8 mouse cellular contexts compared by ENCODE assay signal in the genomic region with DNA sequence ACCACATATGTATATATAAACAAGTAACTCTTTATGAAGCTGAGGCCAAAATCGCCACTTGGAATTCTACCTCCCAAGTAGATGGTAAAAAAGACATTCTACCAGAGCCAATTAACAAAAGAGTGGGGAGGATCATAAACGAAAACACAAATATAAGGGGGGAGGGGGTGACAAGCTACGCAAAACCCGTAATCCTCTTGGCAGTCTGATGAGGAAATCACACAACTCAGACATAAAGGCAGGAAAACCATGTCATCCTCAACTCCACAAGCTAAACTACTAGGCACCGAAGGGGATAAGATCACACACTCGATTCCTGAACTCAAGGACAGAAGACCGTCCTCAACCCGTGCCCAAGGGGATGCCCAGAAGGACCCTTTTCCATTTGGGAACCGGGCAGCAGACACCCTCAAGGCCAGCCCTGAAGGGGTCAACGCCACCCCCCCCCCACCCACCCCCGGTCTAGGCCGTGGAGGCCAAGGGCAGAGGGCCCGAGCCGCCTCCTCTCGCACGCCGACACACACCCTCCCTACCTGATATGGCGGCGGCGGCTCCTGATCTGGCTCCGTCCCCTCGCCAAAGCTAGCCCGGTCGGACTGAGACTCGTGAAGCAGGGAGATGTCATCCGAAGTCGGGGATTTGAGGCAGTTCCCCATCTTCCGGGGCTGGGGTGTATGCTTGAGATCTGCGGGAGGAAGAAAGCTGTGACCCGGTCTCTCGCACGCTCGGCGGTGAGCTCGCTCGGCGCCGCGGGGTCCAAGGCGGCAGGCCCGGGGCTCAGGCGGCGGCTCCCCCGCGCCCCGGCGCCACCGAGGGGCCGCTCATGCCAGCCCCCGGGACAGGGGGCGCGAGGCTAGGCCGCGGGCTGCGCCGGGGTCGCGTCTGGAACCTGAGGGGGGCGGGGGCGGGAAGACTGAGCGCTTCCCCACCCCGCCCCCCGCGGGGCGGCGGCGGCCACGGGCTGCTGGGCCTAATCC. TPM values are rescaled to one million over a fixed set of nuclear protein-coding genes. Genes with fewer than 3 reads are reported as not detected.
DNase-seq lines count a peak whose midpoint lies in the region; ATAC-seq and TF ChIP-seq lines count a peak whose summit lies in the region.

No protein-coding gene starts in this region.

- peak overlapping the region; percentile 80 for H3K4me3 ChIP-seq in embryonic fibroblast, embryonic 13.5 days (ENCODE audit: insufficient read depth, low read length)
- peak overlapping the region; percentile 100 for H3K4me3 ChIP-seq in heart, embryonic 12.5 days
- H3K4me3 ChIP-seq in kidney, embryonic 16.5 days (ENCODE audit: low read length), result peak overlapping the region; percentile 96
- peak overlapping the region; percentile 91 for H3K4me3 ChIP-seq in liver, embryonic 14.5 days (ENCODE audit: insufficient read depth in 1 of 2, low read depth in 2 of 2, low read length in 2 of 2)
- H3K4me3 ChIP-seq in neural tube, embryonic 11.5 days (ENCODE audit: low read depth, low read length), result peak overlapping the region; percentile 64

- TF ChIP-seq POLR2A in embryonic fibroblast, embryonic 13.5 days (IDR thresholded peaks at IDR 0.05; ENCODE audit: low read depth, low read length), result peak; percentile 35; the same call in 1 of the 2 replicates

- H3K36me3 ChIP-seq in heart, embryonic 12.5 days, result peaks cover 10% of the 10 kb centered on the region
- 0 out of 2 replicates have a peak, but pooled peaks cover 5% of the 10 kb centered on the region for H3K36me3 ChIP-seq in kidney, embryonic 16.5 days (ENCODE audit: insufficient read depth, low read length)
- peaks cover 9% of the 10 kb centered on the region for H3K36me3 ChIP-seq in liver, embryonic 14.5 days (replicated peaks; ENCODE audit: control insufficient read depth, insufficient read depth, low read depth)
- H3K36me3 ChIP-seq in neural tube, embryonic 11.5 days (ENCODE audit: control insufficient read depth, insufficient read depth, low read length), result no peaks in the 10 kb centered on the region

- no peaks in the 10 kb centered on the region for H3K27me3 ChIP-seq in heart, embryonic 12.5 days (replicated peaks)
- no peaks in the 10 kb centered on the region for H3K27me3 ChIP-seq in kidney, embryonic 16.5 days (ENCODE audit: insufficient read depth, low read length)
- H3K27me3 ChIP-seq in liver, embryonic 14.5 days (ENCODE audit: control insufficient read depth, insufficient read depth, low read length), result no peaks in the 10 kb centered on the region
- no peaks in the 10 kb centered on the region for H3K27me3 ChIP-seq in neural tube, embryonic 11.5 days (ENCODE audit: control insufficient read depth, insufficient read depth, low read length)

- peak overlapping the region; percentile 55 for H3K27ac ChIP-seq in embryonic fibroblast, embryonic 13.5 days (ENCODE audit: insufficient read depth, low read length)
- peak overlapping the region; percentile 99 for H3K27ac ChIP-seq in heart, embryonic 12.5 days (ENCODE audit: poor library complexity, severe bottlenecking)
- peak overlapping the region; percentile 96 for H3K27ac ChIP-seq in kidney, embryonic 16.5 days (ENCODE audit: low read length)
- peak overlapping the region; percentile 79 for H3K27ac ChIP-seq in liver, embryonic 14.5 days
- peak overlapping the region; percentile 95 for H3K27ac ChIP-seq in neural tube, embryonic 11.5 days (ENCODE audit: low read depth, low read length)

- peak; percentile 45 for DNase-seq in CD4-positive helper T cell, adult 2 months (ENCODE audit: low read depth, low spot score)
- DNase-seq in adrenal gland, postnatal 4 days (ENCODE audit: low spot score in 2 of 2), result peak; percentile 31
- no peak for DNase-seq in liver, embryonic 14.5 days (ENCODE audit: low read depth in 3 of 3, low spot score in 3 of 3)
- peak; percentile 65 for DNase-seq in neural tube, embryonic 11.5 days (ENCODE audit: low spot score)
- peak; percentile 77 for DNase-seq in testis, postnatal 14 days (ENCODE audit: low spot score)

- TF ChIP-seq EP300 in liver, embryonic 14.5 days (IDR thresholded peaks at IDR 0.05; ENCODE audit: low read depth), result no peak

- H3K4me1 ChIP-seq in embryonic fibroblast, embryonic 13.5 days (ENCODE audit: control insufficient read depth, insufficient read depth, low read length), result no peaks in the 10 kb centered on the region; the same call in none of the 2 replicates
- peaks cover 13% of the 10 kb centered on the region for H3K4me1 ChIP-seq in heart, embryonic 12.5 days (replicated peaks)
- peaks cover 9% of the 10 kb centered on the region for H3K4me1 ChIP-seq in kidney, embryonic 16.5 days (ENCODE audit: insufficient read depth, low read length)
- peaks cover 18 to 26% of the 10 kb centered on the region in 2 experiments for H3K4me1 ChIP-seq in liver, embryonic 14.5 days (replicated peaks; ENCODE audit: control insufficient read depth in 2 of 2, insufficient read depth in 2 of 2, low read length in 1 of 2)
- H3K4me1 ChIP-seq in neural tube, embryonic 11.5 days (ENCODE audit: control insufficient read depth, insufficient read depth, low read length), result peaks cover 7% of the 10 kb centered on the region; the same call in 1 of the 2 replicates

- peak; percentile 83 for ATAC-seq in heart, embryonic 12.5 days (ENCODE audit: insufficient number of reproducible peaks, low FRiP score)
- ATAC-seq in kidney, embryonic 16.5 days (ENCODE audit: low FRiP score, low TSS enrichment), result peak; percentile 68
- ATAC-seq in liver, embryonic 14.5 days (ENCODE audit: insufficient read depth), result peak; percentile 77
- peak; percentile 78 for ATAC-seq in neural tube, embryonic 11.5 days (ENCODE audit: insufficient read depth, low FRiP score, low TSS enrichment)

- H3K9me3 ChIP-seq in heart, embryonic 12.5 days (replicated peaks), result no peaks in the 10 kb centered on the region
- no peaks in the 10 kb centered on the region for H3K9me3 ChIP-seq in kidney, embryonic 16.5 days (ENCODE audit: low read length)
- no peaks in the 10 kb centered on the region for H3K9me3 ChIP-seq in liver, embryonic 14.5 days (ENCODE audit: control insufficient read depth, low read length)
- no peaks in the 10 kb centered on the region for H3K9me3 ChIP-seq in neural tube, embryonic 11.5 days (ENCODE audit: control insufficient read depth, low read length)

- H3K4me2 ChIP-seq in heart, embryonic 12.5 days, result peak overlapping the region; percentile 71
- peak overlapping the region; percentile 75 for H3K4me2 ChIP-seq in kidney, embryonic 16.5 days (replicated peaks; ENCODE audit: low read depth, low read length)
- peak overlapping the region; percentile 84 for H3K4me2 ChIP-seq in liver, embryonic 14.5 days (ENCODE audit: low read depth)
- peak overlapping the region; percentile 68 for H3K4me2 ChIP-seq in neural tube, embryonic 11.5 days (ENCODE audit: low read depth)

- peak overlapping the region; percentile 100 for H3K9ac ChIP-seq in heart, embryonic 12.5 days
- peak overlapping the region; percentile 98 for H3K9ac ChIP-seq in kidney, embryonic 16.5 days (replicated peaks; ENCODE audit: low read length)
- H3K9ac ChIP-seq in liver, embryonic 14.5 days (replicated peaks), result peak overlapping the region; percentile 96
- H3K9ac ChIP-seq in neural tube, embryonic 11.5 days (ENCODE audit: low read length), result peak overlapping the region; percentile 96

- WGBS in heart, embryonic 12.5 days, result under 1% methylated on average over 68 of the region's 68 CpGs
- WGBS in kidney, embryonic 16.5 days, result under 1% methylated on average over 59 of the region's 68 CpGs
- WGBS in liver, embryonic 14.5 days (ENCODE audit: insufficient replicate concordance), result under 1% methylated on average over 68 of the region's 68 CpGs
- WGBS in neural tube, embryonic 11.5 days, result under 1% methylated on average over 56 of the region's 68 CpGs

- TF ChIP-seq CTCF in embryonic fibroblast, embryonic 13.5 days (IDR thresholded peaks at IDR 0.05; ENCODE audit: borderline replicate concordance, insufficient read depth, low read length), result no peak
- TF ChIP-seq CTCF in liver, embryonic 14.5 days (IDR thresholded peaks at IDR 0.05; ENCODE audit: low read depth), result no peak

RNA-seq across cellular contexts. Expression of a gene that starts 8.7 kb away (rescaled TPM):
- total RNA-seq in adrenal gland, postnatal 4 days (2021), result 100 to 1,000 TPM in 1 of 2 experiments, 10 to 100 TPM in 1; 97.4 to 103 TPM
- 134 and 135 TPM in 2 replicates for polyA plus RNA-seq in embryonic fibroblast, embryonic 13.5 days (2011; ENCODE audit: insufficient read length, low read depth, missing spikeins)
- 62.2 and 63.9 TPM in 2 replicates for polyA plus RNA-seq in heart, embryonic 12.5 days (2016; fragmentation: Nextera tagmentation; extraction: Ambion mirVana)
- polyA plus RNA-seq in kidney, embryonic 16.5 days (2015; fragmentation: Nextera tagmentation; extraction: Ambion mirVana), result 29.0 and 29.3 TPM in 2 replicates
- polyA plus RNA-seq in liver, embryonic 14.5 days (2012; rRNA removed), result 13.6 and 22.2 TPM in 2 replicates
- 39.1 and 40.7 TPM in 2 replicates for polyA plus RNA-seq in liver, embryonic 14.5 days (2014; fragmentation: Nextera tagmentation; extraction: Ambion mirVana)
- polyA plus RNA-seq in neural tube, embryonic 11.5 days (2014; fragmentation: Nextera tagmentation; extraction: Ambion mirVana), result 55.3 and 57.6 TPM in 2 replicates

RNA-seq across cellular contexts. Expression of a gene that starts 55.2 kb away (rescaled TPM):
- total RNA-seq in adrenal gland, postnatal 4 days (2021), result not detected
- polyA plus RNA-seq in embryonic fibroblast, embryonic 13.5 days (2011; ENCODE audit: insufficient read length, low read depth, missing spikeins), result not detected in 2 replicates
- polyA plus RNA-seq in heart, embryonic 12.5 days (2016; fragmentation: Nextera tagmentation; extraction: Ambion mirVana), result not detected in 2 replicates
- polyA plus RNA-seq in kidney, embryonic 16.5 days (2015; fragmentation: Nextera tagmentation; extraction: Ambion mirVana), result not detected in 2 replicates
- not detected in 2 replicates for polyA plus RNA-seq in liver, embryonic 14.5 days (2012; rRNA removed)
- not detected in 2 replicates for polyA plus RNA-seq in liver, embryonic 14.5 days (2014; fragmentation: Nextera tagmentation; extraction: Ambion mirVana)
- polyA plus RNA-seq in neural tube, embryonic 11.5 days (2014; fragmentation: Nextera tagmentation; extraction: Ambion mirVana), result not detected in 2 replicates

Comparison
In these comparisons a context has a peak if more than half of its experiments do, and no peak if none do; other contexts are left out.
1. DNase-seq: peak in CD4-positive helper T cell, adult 2 months (single experiment), adrenal gland, postnatal 4 days (2 of 2), neural tube, embryonic 11.5 days (single experiment) and testis, postnatal 14 days (single experiment); none in liver, embryonic 14.5 days (0 of 3).
2. Peak in every context shown above with its lines, with median percentiles within 50 percentile points of each other: H3K27ac ChIP-seq, H3K4me3 ChIP-seq, ATAC-seq, H3K4me2 ChIP-seq and H3K9ac ChIP-seq.